Mouse (Mus musculus): ENCODE results near the gene Pkib. TPM values are rescaled to one million over a fixed set of nuclear protein-coding genes. Genes with fewer than 3 reads are reported as not detected.
A peak's percentile ranks its signal among the peaks of the same experiment; 100 is the strongest.

The Pkib gene
- polyA plus RNA-seq, 1 experiment, result 1.9 TPM

DNA sequence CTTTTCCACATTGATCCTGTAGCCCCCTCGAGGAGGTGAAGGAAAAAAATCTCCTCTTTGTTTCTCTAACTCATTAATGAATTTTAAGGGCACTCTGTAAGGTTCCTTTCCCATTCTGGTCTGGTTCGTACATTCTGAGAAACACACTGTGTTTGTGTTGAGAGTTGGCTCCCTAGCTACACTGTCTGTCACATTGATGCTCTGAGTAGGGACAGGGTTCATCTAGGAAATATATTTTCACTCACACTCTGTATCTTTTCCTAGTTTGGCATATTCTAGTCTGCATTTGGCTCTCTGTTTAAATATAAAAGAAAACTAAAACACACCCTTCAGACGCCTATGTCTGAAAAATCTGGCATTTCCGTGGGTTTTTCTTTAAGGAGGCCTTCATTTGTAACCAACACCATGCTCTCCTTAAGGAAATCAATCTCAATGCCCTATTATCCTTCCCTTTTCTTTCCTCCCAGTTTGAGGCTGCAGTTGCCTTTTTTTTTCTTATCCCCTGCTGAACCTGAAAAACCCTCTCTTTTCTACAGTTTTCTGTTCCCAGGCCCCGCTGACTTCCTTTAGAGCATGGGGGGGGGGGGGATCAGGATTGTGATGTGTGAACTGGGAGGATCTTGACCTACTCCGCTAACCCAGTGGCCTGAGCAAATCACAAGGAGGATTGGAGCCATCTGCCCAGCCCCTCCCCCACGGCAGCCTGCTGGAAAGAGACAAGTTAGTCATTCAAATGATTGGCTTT is 152.5 kb downstream of the Pkib start:
- peak; percentile 92 for DNase-seq
- no peak overlapping the region for H3K27ac ChIP-seq (ENCODE audit: insufficient read depth, low read depth, low read length)
- TF ChIP-seq POLR2A (IDR thresholded peaks at IDR 0.05; ENCODE audit: low read depth, low read length) (no peak), CTCF (conservative IDR thresholded peaks at IDR 0.05; ENCODE audit: insufficient read depth, insufficient read length, low read depth, low read length) (no peak)
- 0 out of 2 replicates have a peak overlapping the region, but pooled peaks have one; percentile 35 for H3K4me3 ChIP-seq (ENCODE audit: insufficient read depth, low read depth, low read length)
- 0 out of 2 replicates have a peak, but pooled peaks cover 4% of the 10 kb centered on the region for H3K4me1 ChIP-seq (ENCODE audit: control insufficient read depth, insufficient read depth, low read length)
- H3K27me3 ChIP-seq (replicated peaks; ENCODE audit: control insufficient read depth, insufficient read depth, low read length), result no peaks in the 10 kb centered on the region
- 25% methylated on average over 7 of the region's 7 CpGs for WGBS
- no peaks in the 10 kb centered on the region for H3K36me3 ChIP-seq (ENCODE audit: control insufficient read depth, insufficient read depth, low read length)

GRCm38 (mm10) chr10:57784876-57785150 is 153.0 kb downstream of the Pkib start, which contains the start of gene Fabp7:
Fabp7 (plus strand) TSS chr10:57784881.
- no peak for TF ChIP-seq CTCF (conservative IDR thresholded peaks at IDR 0.05; ENCODE audit: insufficient read depth, insufficient read length, low read depth, low read length)
- no peak for TF ChIP-seq POLR2A (IDR thresholded peaks at IDR 0.05; ENCODE audit: low read depth, low read length)
- Histone ChIP-seq H3K36me3 (ENCODE audit: control insufficient read depth, insufficient read depth, low read length) (no peaks in the 10 kb centered on the region), H3K27ac (ENCODE audit: insufficient read depth, low read depth, low read length) (no peak within 1 kb of the TSS), H3K4me1 (ENCODE audit: control insufficient read depth, insufficient read depth, low read length) (0 out of 2 replicates have a peak, but pooled peaks cover 4% of the 10 kb centered on the region), H3K4me3 (ENCODE audit: insufficient read depth, low read depth, low read length) (peak within 1 kb of the TSS; percentile 35; the same call in 1 of the 2 replicates), H3K27me3 (replicated peaks; ENCODE audit: control insufficient read depth, insufficient read depth, low read length) (no peaks in the 10 kb centered on the region)
- no peak for DNase-seq
- 25% methylated on average over 7 of the region's 7 CpGs for WGBS

GRCm38 (mm10) chr10:57785552-57785951 is 153.8 kb downstream of the Pkib start:
- 73% methylated on average over 2 of the region's 2 CpGs for WGBS
- no peak for DNase-seq
- H3K4me3 ChIP-seq (ENCODE audit: insufficient read depth, low read depth, low read length), result no peak overlapping the region
- 0 out of 2 replicates have a peak, but pooled peaks cover 4% of the 10 kb centered on the region for H3K4me1 ChIP-seq (ENCODE audit: control insufficient read depth, insufficient read depth, low read length)
- H3K36me3 ChIP-seq (ENCODE audit: control insufficient read depth, insufficient read depth, low read length), result no peaks in the 10 kb centered on the region
- no peaks in the 10 kb centered on the region for H3K27me3 ChIP-seq (replicated peaks; ENCODE audit: control insufficient read depth, insufficient read depth, low read length)
- H3K27ac ChIP-seq (ENCODE audit: insufficient read depth, low read depth, low read length), result no peak overlapping the region
- TF ChIP-seq CTCF (conservative IDR thresholded peaks at IDR 0.05; ENCODE audit: insufficient read depth, insufficient read length, low read depth, low read length) (no peak), POLR2A (IDR thresholded peaks at IDR 0.05; ENCODE audit: low read depth, low read length) (no peak)

Other genes starting within 250 kb of the Pkib start
- 4.5 and 4.9 TPM in 2 replicates for gene Hsf2, start 145.6 kb upstream of the Pkib start, polyA plus RNA-seq (2012; rRNA removed)
- 61.0 and 76.6 TPM in 2 replicates for gene Serinc1, start 99.5 kb upstream of the Pkib start, polyA plus RNA-seq (2012; rRNA removed)
- 3.9 and 6.5 TPM in 2 replicates for gene Fabp7, start 152.9 kb downstream of the Pkib start, polyA plus RNA-seq (2012; rRNA removed)
- gene Smpdl3a, start 162.4 kb downstream of the Pkib start, polyA plus RNA-seq (2012; rRNA removed), result 395 and 466 TPM in 2 replicates